Mouse (Mus musculus) forebrain, embryonic 14.5 days (tissue): ENCODE measurements at regions not wholly inside any gene's neighbourhood (a gene's known extent, or its start where the extent isn't known, plus 50 kb on each side); places are given as distances from the start of the nearest gene placed in this dataset.

Source experiments
- ATAC-seq: fragments of 200-750 bp; cut with Nextera tagmentation; 2 replicates; pipeline ENCODE4 v1.8.0; 2017; ENCODE audit warnings: mild to moderate bottlenecking, moderate library complexity
- DNase-seq: peaks from one replicate; pipeline ENCODE4 v3.0.0-alpha.2; 2015; ENCODE audit warnings: low spot score
- H3K27ac ChIP-seq: fragments of 300-500 bp; sonication (generic); 2 replicates; pipeline ENCODE4 v1.5.1; 2014; ENCODE audit warnings: low read depth, mild to moderate bottlenecking, control low read depth, low read length, moderate library complexity
- H3K27me3 ChIP-seq: fragments of 300-500 bp; sonication (generic); replicated peaks from 2 replicates; pipeline ENCODE4 v1.6.1; 2014; ENCODE audit warnings: low read length, control low read depth, mixed read lengths; ENCODE audit not compliant: control insufficient read depth, insufficient read depth
- H3K36me3 ChIP-seq: fragments of 300-500 bp; sonication (generic); 2 replicates; pipeline ENCODE4 v1.6.1; 2014; ENCODE audit warnings: low read length, control low read depth; ENCODE audit not compliant: control insufficient read depth, insufficient read depth
- H3K4me1 ChIP-seq: fragments of 300-500 bp; sonication (generic); 2 replicates; pipeline ENCODE4 v1.6.1; 2014; ENCODE audit warnings: antibody characterized with exemption, low read length, control low read depth; ENCODE audit not compliant: control insufficient read depth, insufficient read depth
- H3K4me2 ChIP-seq: fragments of 300-500 bp; sonication (generic); 2 replicates; pipeline ENCODE4 v1.6.1; 2014; ENCODE audit warnings: mild to moderate bottlenecking, control low read depth, low read length
- H3K4me3 ChIP-seq: fragments of 300-500 bp; sonication (generic); 2 replicates; pipeline ENCODE4 v1.5.1; 2014; ENCODE audit warnings: low read depth, low read length, control low read depth
- H3K9ac ChIP-seq: fragments of 300-500 bp; sonication (generic); 2 replicates; pipeline ENCODE4 v1.6.1; 2014; ENCODE audit warnings: mild to moderate bottlenecking, low read length, control low read depth, moderate library complexity
- H3K9me3 ChIP-seq: fragments of 300-500 bp; sonication (generic); replicated peaks from 2 replicates; pipeline ENCODE4 v1.6.1; 2016; ENCODE audit warnings: low read length, control low read depth, mixed read lengths; ENCODE audit not compliant: control insufficient read depth
- WGBS: fragments of 180-500 bp; shearing (Covaris S2); extraction: QIAGEN DNeasy Blood & Tissue Kit; methylation state at CpG from one replicate; pipeline ENCODE4 v1.1.7; 2014; 5-methylcytosine and 5-hydroxymethylcytosine counted together

DNA sequence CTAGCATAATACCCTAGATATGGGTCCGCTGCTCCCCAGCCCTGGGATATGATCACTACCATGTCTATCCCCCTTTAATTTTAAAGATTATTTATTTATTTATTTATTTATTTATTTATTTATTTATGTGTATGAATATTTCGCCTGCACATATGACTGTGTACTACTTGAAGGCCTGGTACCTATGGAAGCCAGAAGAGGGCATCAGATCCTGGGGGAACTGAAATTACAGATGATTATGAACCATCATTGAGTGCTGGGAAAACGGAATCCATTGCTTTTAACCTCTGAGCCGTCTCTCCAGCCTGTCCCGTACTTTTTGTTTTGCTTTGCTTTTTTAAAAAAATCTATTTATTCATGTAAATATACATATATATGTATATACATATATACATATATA is 70.0 kb upstream of the Dlx2 start:
- H3K4me1 ChIP-seq = peaks cover 15% of the 10 kb centered on the region
- H3K36me3 ChIP-seq = no peaks in the 10 kb centered on the region
- H3K27ac ChIP-seq = no peak overlapping the region
- no peak overlapping the region for H3K9ac ChIP-seq
- WGBS = 87% methylated on average over 5 of the region's 5 CpGs
- no peak overlapping the region for H3K4me2 ChIP-seq
- no peak overlapping the region for H3K4me3 ChIP-seq
- no peak for DNase-seq
- no peak for ATAC-seq
- no peaks in the 10 kb centered on the region for H3K9me3 ChIP-seq
- H3K27me3 ChIP-seq = no peaks in the 10 kb centered on the region

DNA sequence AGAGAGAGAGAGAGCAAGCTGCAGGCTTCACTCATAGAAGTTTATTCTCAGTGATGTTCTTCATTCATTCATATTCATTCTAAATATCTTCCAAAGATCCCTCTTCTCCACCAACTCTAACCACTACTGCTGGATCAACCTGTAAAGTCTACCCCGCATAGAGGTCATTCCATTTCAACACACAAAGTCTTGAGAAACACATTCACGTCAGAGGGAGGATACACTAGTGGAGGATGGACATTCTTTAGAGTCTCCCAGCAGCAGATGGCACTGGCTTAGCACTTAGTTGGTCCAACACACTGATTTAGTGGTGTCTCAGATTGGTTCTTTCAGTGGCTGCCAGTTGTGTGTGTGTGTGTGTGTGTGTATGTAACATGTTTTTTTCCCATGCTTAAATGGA is 74.9 kb upstream of the Dlx2 start:
- Histone ChIP-seq H3K36me3 (no peaks in the 10 kb centered on the region), H3K4me1 (peaks cover 18% of the 10 kb centered on the region), H3K4me3 (no peak overlapping the region), H3K9me3 (no peaks in the 10 kb centered on the region), H3K27me3 (no peaks in the 10 kb centered on the region), H3K27ac (no peak overlapping the region), H3K4me2 (no peak overlapping the region), H3K9ac (no peak overlapping the region)
- DNase-seq (no peak), ATAC-seq (no peak)
- WGBS = 96% methylated on average over 2 of the region's 2 CpGs

DNA sequence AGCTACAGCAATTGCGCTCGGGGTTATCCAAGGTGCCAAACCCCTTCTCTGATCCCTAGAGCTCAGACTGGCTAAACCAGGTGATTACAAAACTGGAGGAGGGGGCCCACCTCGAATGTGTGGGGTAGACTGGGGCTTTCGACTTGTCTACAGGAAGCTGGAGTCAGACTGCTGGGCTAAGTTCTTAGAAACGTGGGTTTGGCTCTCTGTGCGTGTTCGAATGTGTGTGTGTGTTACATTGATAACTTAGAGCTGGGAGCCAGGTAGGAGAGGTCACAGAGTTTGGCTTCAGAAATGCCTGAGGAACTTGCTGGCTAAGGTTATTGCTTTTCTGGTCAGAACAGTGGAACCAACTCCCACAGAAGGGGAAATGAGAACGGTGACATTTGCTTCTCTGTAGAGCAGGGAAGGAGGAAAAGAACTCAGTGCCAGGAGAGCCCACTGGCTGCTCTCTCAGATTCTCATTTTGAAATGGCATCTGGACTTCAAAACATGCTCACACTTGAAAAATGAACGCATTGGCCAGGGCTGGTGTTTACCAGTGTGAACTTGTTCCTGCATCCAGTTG is 76.1 kb upstream of the Dlx2 start:
- no peak for ATAC-seq
- 85% methylated on average over 9 of the region's 9 CpGs for WGBS
- Histone ChIP-seq H3K27me3 (no peaks in the 10 kb centered on the region), H3K4me1 (peaks cover 29% of the 10 kb centered on the region), H3K36me3 (no peaks in the 10 kb centered on the region), H3K9ac (no peak overlapping the region), H3K4me2 (no peak overlapping the region), H3K27ac (no peak overlapping the region), H3K4me3 (no peak overlapping the region), H3K9me3 (no peaks in the 10 kb centered on the region)
- DNase-seq = no peak

DNA sequence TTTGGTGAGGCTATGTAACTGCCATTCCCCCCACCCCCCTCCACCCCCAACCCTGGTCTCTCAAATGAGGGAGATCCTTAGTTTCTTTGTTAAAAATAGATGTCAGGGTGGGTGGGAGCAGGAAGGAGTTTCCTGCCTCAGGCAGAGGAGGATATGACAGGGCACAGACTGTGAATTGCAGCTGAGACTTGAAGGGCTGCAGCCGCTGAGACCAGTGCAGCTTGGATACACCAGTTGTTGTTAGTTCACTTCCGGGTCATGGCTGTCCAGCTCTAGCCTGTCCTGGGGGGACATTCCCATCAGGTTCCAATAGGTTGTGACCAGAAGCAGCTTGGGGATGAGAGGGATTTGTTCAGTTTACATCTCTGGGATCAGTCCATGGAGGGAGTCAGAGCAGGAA is 76.6 kb upstream of the Dlx2 start:
- H3K27ac ChIP-seq = no peak overlapping the region
- no peak overlapping the region for H3K4me3 ChIP-seq
- H3K9ac ChIP-seq = no peak overlapping the region
- WGBS = 91% methylated on average over 2 of the region's 2 CpGs
- ATAC-seq (no peak), DNase-seq (no peak)
- H3K36me3 ChIP-seq = no peaks in the 10 kb centered on the region
- peaks cover 29% of the 10 kb centered on the region for H3K4me1 ChIP-seq
- H3K9me3 ChIP-seq = no peaks in the 10 kb centered on the region
- H3K27me3 ChIP-seq = no peaks in the 10 kb centered on the region
- H3K4me2 ChIP-seq = no peak overlapping the region

DNA sequence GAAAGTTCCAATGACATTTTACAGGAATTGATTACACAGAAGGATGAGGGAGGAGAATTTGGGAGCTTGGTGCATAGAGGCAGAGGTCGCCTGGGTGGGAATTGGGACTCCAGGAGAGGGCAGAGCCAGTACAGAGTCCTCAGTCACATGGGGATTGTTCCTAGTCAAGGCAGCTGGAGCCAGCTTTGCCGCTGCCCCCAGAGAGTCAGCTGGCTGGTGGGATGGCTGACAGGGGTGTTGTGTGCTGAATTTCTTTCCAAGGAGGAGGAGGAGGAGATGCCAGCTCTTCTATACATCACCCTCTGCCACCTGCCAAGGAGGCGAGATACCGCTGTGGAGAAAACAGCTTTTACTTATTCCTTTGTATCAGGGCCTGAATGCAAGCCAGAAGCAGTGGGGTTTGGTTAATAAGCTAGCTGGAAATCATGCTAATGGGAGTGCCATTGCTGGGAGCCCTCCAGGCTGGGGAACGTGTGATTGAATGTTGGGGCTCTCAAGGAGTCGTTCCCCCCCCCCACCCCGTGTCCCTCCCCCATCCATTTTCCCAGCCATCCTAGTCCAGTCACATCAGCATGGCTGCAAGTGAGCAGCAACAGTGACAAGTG is 78.8 kb upstream of the Dlx2 start:
- DNase-seq = peak; percentile 87
- 5% methylated on average over 7 of the region's 7 CpGs for WGBS
- H3K9ac ChIP-seq = no peak overlapping the region
- no peaks in the 10 kb centered on the region for H3K27me3 ChIP-seq
- H3K4me3 ChIP-seq = no peak overlapping the region
- H3K27ac ChIP-seq = peak overlapping the region; percentile 68
- H3K4me1 ChIP-seq = peaks cover 48% of the 10 kb centered on the region
- H3K9me3 ChIP-seq = no peaks in the 10 kb centered on the region
- no peak overlapping the region for H3K4me2 ChIP-seq
- H3K36me3 ChIP-seq = no peaks in the 10 kb centered on the region
- ATAC-seq = peak; percentile 72

DNA sequence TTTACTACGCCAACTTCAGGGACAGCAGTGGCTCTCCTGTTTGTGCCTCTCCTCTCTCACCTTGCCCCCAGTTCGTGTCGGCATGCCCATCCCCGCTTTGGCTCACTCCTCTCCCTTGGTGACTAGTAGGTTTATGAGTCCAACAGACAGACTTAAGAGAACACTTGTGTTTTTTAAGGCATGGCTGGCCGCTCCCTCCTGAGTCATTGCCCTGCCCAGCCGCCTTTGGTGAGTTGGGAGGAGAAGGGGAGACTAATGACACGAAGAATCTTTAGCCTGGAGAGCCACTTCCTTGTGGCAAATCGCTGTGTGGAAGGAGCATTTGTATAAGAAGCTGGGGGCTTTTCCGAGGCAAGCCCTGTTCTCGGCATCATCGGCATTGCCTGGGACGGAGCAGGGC is 79.8 kb upstream of the Dlx2 start:
- H3K4me3 ChIP-seq = no peak overlapping the region
- H3K4me1 ChIP-seq = peaks cover 49% of the 10 kb centered on the region
- ATAC-seq (no peak), DNase-seq (no peak)
- no peak overlapping the region for H3K4me2 ChIP-seq
- no peaks in the 10 kb centered on the region for H3K9me3 ChIP-seq
- no peak overlapping the region for H3K9ac ChIP-seq
- 71% methylated on average over 12 of the region's 12 CpGs for WGBS
- peak overlapping the region; percentile 56; the same call in 1 of the 2 replicates for H3K27ac ChIP-seq
- H3K27me3 ChIP-seq = no peaks in the 10 kb centered on the region
- H3K36me3 ChIP-seq = no peaks in the 10 kb centered on the region

DNA sequence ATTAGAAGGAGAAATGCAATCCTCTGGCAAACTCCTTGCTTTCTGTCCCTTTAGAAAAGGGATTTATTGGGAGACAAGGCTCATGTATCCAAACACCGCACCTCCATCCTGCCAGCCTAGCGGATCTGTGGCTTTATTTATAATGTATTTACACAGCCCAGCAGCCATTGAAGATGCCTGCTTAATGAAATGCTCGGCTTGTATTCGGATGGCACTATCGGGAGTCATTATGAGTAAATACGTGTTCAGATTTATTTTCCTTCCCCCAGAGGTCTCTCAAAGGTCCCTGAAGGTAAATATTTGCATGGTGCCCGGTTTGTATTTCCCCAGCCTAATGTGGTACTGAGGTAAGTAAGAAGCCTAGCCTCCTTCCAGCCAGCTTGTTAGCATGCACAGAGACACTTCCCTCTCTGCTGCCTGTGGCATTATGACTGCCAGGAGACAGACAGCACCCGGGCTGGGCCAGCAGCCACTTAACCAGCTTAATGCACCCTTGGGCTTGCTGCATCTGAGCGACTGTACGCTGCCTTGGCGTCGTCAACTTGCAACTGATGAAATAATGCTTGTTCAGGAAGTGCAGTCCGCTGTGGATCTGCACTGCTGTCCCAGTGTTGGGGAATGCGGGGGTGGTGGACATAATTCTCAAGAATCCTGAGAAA is 80.7 kb upstream of the Dlx2 start:
- peaks cover 49% of the 10 kb centered on the region for H3K4me1 ChIP-seq
- H3K4me2 ChIP-seq = peak overlapping the region; percentile 18
- H3K27me3 ChIP-seq = no peaks in the 10 kb centered on the region
- H3K9me3 ChIP-seq = no peaks in the 10 kb centered on the region
- H3K27ac ChIP-seq = peak overlapping the region; percentile 56
- peak; percentile 82 for DNase-seq
- ATAC-seq = peak; percentile 59
- no peak overlapping the region for H3K4me3 ChIP-seq
- no peaks in the 10 kb centered on the region for H3K36me3 ChIP-seq
- 17% methylated on average over 14 of the region's 14 CpGs for WGBS
- H3K9ac ChIP-seq = 0 out of 2 replicates have a peak overlapping the region, but pooled peaks have one; percentile 14

DNA sequence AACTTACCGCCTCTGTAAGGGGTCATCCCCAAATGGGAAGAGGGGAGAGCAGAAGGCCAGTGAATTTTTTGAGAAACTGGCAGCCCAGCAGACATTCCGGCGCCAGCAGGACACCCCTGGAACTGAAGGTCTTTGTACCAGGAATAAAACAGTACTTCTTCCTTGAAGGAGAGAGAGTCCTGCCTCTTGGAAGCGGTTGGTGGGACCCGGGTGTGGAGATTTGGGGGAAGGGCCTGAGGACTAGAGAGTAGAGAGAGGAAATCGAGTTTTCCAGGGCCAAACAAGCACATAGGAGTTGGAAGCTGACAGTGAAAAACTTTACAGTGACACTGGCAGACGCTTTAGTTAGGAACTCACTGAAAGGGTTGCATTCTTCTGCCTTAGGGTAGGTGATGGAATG is 82.3 kb upstream of the Dlx2 start:
- Histone ChIP-seq H3K27me3 (no peaks in the 10 kb centered on the region), H3K9ac (peak overlapping the region; percentile 66; the same call in 1 of the 2 replicates), H3K36me3 (no peaks in the 10 kb centered on the region), H3K4me3 (no peak overlapping the region; the same call in 1 of the 2 replicates), H3K4me2 (peak overlapping the region; percentile 81), H3K27ac (peak overlapping the region; percentile 75), H3K4me1 (peaks cover 49% of the 10 kb centered on the region), H3K9me3 (no peaks in the 10 kb centered on the region)
- 8% methylated on average over 7 of the region's 7 CpGs for WGBS
- DNase-seq = no peak
- ATAC-seq = no peak
